Mouse (Mus musculus): ENCODE data around the gene 1600014C10Rik. TPM values are rescaled to one million over a fixed set of nuclear protein-coding genes. Genes with fewer than 3 reads are reported as not detected.
A peak's percentile ranks its signal among the peaks of the same experiment; 100 is the strongest.

1600014C10Rik gene
- total RNA-seq (2012; rRNA removed): 6.5 and 6.6 TPM in 2 replicates

- TF ChIP-seq HCFC1 (IDR thresholded peaks at IDR 0.05; ENCODE audit: borderline replicate concordance, insufficient read depth, low read length): no peak
- no peak for TF ChIP-seq ZNF384 (IDR thresholded peaks at IDR 0.05; ENCODE audit: low read depth, low read length)
- no peak for TF ChIP-seq ZC3H11A (IDR thresholded peaks at IDR 0.05; ENCODE audit: borderline replicate concordance, low read depth, low read length)
- no peak for TF ChIP-seq MAFK (IDR thresholded peaks at IDR 0.05; ENCODE audit: insufficient read depth, low read depth, low read length)
- no peak for TF ChIP-seq CHD2 (IDR thresholded peaks at IDR 0.05; ENCODE audit: low read depth, low read length)
Observed at GRCm38 (mm10) chr7:38182962-38183687, at the start of gene 1600014C10Rik. Gene 1600014C10Rik (plus strand): TSS chr7:38183217.

DNA sequence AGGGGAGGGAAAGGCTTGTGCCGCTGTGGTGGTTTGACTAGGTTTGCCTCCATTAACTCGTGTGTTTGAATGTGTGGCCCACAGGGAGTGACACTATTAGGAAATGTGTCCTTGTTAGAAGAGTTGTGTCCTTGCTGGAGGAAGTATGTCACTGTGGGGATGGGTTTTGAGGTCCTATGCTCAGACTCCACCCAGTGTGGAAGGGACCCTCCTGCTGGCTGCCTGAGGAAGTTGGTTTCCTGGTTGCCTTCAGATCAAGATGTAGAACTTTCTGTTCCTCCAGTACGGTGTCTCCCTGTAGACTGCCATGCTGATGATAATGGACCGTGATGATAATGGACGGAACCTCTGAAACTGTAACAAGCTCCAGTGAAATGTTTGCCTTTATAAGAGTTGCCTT, 48.5 kb upstream of the 1600014C10Rik start:
- no peaks in the 10 kb centered on the region for H3K36me3 ChIP-seq (ENCODE audit: control insufficient read depth, insufficient read depth, low read length, poor library complexity, severe bottlenecking)
- H3K27ac ChIP-seq (ENCODE audit: insufficient read depth, low read depth, low read length, poor library complexity, severe bottlenecking): no peak overlapping the region
- H3K4me3 ChIP-seq (ENCODE audit: insufficient read depth in 1 of 2, low read depth in 1 of 2, low read length in 2 of 2, poor library complexity in 1 of 2, severe bottlenecking in 1 of 2): no peak overlapping the region
- no peaks in the 10 kb centered on the region for H3K9me3 ChIP-seq (ENCODE audit: control insufficient read depth, insufficient read depth, low read depth, low read length)
- peaks cover 0 to 2% of the 10 kb centered on the region in 2 experiments; a peak in 1 of 4 replicates for H3K4me1 ChIP-seq (ENCODE audit: control insufficient read depth in 2 of 2, insufficient read depth in 2 of 2, low read length in 2 of 2, poor library complexity in 1 of 2)
- in situ Hi-C loops (cut with MboI; ENCODE audit: low sequenced_read_pairs in 2 of 2, unreplicated experiment in 2 of 2): no loop called here
- H3K9ac ChIP-seq (ENCODE audit: insufficient read depth, low read depth, low read length, poor library complexity, severe bottlenecking): no peak overlapping the region
- no peak for TF ChIP-seq ZC3H11A (IDR thresholded peaks at IDR 0.05; ENCODE audit: borderline replicate concordance, low read depth, low read length)
- TF ChIP-seq MAFK (IDR thresholded peaks at IDR 0.05; ENCODE audit: insufficient read depth, low read depth, low read length): no peak
- no peak for TF ChIP-seq ZNF384 (IDR thresholded peaks at IDR 0.05; ENCODE audit: low read depth, low read length)
- TF ChIP-seq HCFC1 (IDR thresholded peaks at IDR 0.05; ENCODE audit: borderline replicate concordance, insufficient read depth, low read length): no peak
- TF ChIP-seq CHD2 (IDR thresholded peaks at IDR 0.05; ENCODE audit: low read depth, low read length): no peak
- no peak for DNase-seq (ENCODE audit: low read depth, low spot score)

More at GRCm38 (mm10) chr7:38182962-38183687, at the start of gene 1600014C10Rik:
- in situ Hi-C loops (cut with MboI; ENCODE audit: low sequenced_read_pairs in 2 of 2, unreplicated experiment in 2 of 2): no loop called here
- Histone ChIP-seq H3K4me3 (ENCODE audit: insufficient read depth in 1 of 2, low read depth in 1 of 2, low read length in 2 of 2, poor library complexity in 1 of 2, severe bottlenecking in 1 of 2) (peak within 1 kb of the TSS; percentile 81 to 91), H3K36me3 (ENCODE audit: control insufficient read depth, insufficient read depth, low read length, poor library complexity, severe bottlenecking) (no peaks in the 10 kb centered on the region), H3K27ac (ENCODE audit: insufficient read depth, low read depth, low read length, poor library complexity, severe bottlenecking) (no peak within 1 kb of the TSS), H3K9me3 (ENCODE audit: control insufficient read depth, insufficient read depth, low read depth, low read length) (no peaks in the 10 kb centered on the region), H3K4me1 (ENCODE audit: control insufficient read depth in 2 of 2, insufficient read depth in 2 of 2, low read length in 2 of 2, poor library complexity in 1 of 2) (no peaks in the 10 kb centered on the region; a peak in 1 of 4 replicates), H3K9ac (ENCODE audit: insufficient read depth, low read depth, low read length, poor library complexity, severe bottlenecking) (peak within 1 kb of the TSS; percentile 81)
- DNase-seq (ENCODE audit: low read depth, low spot score): no peak

GRCm38 (mm10) chr7:38140324-38140723, 42.7 kb upstream of the 1600014C10Rik start:
- Histone ChIP-seq H3K9me3 (ENCODE audit: control insufficient read depth, insufficient read depth, low read depth, low read length) (no peaks in the 10 kb centered on the region), H3K4me3 (ENCODE audit: insufficient read depth in 1 of 2, low read depth in 1 of 2, low read length in 2 of 2, poor library complexity in 1 of 2, severe bottlenecking in 1 of 2) (no peak overlapping the region), H3K36me3 (ENCODE audit: control insufficient read depth, insufficient read depth, low read length, poor library complexity, severe bottlenecking) (no peaks in the 10 kb centered on the region), H3K27ac (ENCODE audit: insufficient read depth, low read depth, low read length, poor library complexity, severe bottlenecking) (no peak overlapping the region), H3K4me1 (ENCODE audit: control insufficient read depth in 2 of 2, insufficient read depth in 2 of 2, low read length in 2 of 2, poor library complexity in 1 of 2) (no peaks in the 10 kb centered on the region), H3K9ac (ENCODE audit: insufficient read depth, low read depth, low read length, poor library complexity, severe bottlenecking) (no peak overlapping the region)
- DNase-seq (ENCODE audit: low read depth, low spot score): no peak
- TF ChIP-seq ZNF384 (IDR thresholded peaks at IDR 0.05; ENCODE audit: low read depth, low read length): no peak
- TF ChIP-seq ZC3H11A (IDR thresholded peaks at IDR 0.05; ENCODE audit: borderline replicate concordance, low read depth, low read length): no peak
- TF ChIP-seq MAFK (IDR thresholded peaks at IDR 0.05; ENCODE audit: insufficient read depth, low read depth, low read length): no peak
- no peak for TF ChIP-seq CHD2 (IDR thresholded peaks at IDR 0.05; ENCODE audit: low read depth, low read length)
- TF ChIP-seq HCFC1 (IDR thresholded peaks at IDR 0.05; ENCODE audit: borderline replicate concordance, insufficient read depth, low read length): no peak
- in situ Hi-C loops (cut with MboI; ENCODE audit: low sequenced_read_pairs in 2 of 2, unreplicated experiment in 2 of 2): no loop called here

DNA sequence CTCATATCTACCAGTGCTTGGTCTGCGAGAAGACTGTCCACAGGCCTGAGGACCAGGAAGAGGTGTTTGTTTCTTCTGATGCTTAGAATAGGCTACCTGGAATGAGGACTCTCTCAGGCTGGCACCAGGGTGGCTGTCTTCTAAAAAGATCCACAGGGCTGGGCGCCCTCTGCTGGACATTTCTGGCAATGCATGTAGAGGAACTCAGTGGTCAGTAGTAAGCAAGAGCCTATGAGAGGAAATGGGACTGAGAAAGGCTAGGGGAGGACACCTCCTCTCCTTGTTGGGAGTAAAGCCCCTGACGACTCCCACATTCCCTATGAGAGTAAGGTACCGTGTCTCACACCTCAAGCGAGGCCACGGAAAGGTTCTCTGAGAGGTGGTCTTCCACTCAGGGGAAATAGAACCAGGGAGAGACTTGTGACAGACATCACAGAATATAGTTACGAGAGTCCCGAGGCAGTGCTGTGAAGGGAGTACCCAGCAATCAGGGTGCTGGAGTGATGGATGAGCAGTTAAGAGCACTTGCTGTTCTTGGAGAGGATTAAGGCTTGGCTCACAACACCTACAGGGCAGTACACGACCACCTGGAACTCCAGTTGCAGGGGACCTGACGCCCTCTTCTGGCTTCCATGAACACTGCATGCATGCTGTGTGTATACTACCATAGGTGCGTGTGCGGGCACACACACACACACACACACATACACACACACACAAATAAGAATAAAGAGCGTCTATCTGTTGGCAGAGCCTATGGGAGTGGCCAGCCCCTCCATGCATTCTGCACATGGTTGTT, 41.1 kb upstream of the 1600014C10Rik start:
- Histone ChIP-seq H3K9ac (ENCODE audit: insufficient read depth, low read depth, low read length, poor library complexity, severe bottlenecking) (no peak overlapping the region), H3K27ac (ENCODE audit: insufficient read depth, low read depth, low read length, poor library complexity, severe bottlenecking) (no peak overlapping the region), H3K9me3 (ENCODE audit: control insufficient read depth, insufficient read depth, low read depth, low read length) (no peaks in the 10 kb centered on the region), H3K4me3 (ENCODE audit: insufficient read depth in 1 of 2, low read depth in 1 of 2, low read length in 2 of 2, poor library complexity in 1 of 2, severe bottlenecking in 1 of 2) (no peak overlapping the region), H3K36me3 (ENCODE audit: control insufficient read depth, insufficient read depth, low read length, poor library complexity, severe bottlenecking) (no peaks in the 10 kb centered on the region), H3K4me1 (ENCODE audit: control insufficient read depth in 2 of 2, insufficient read depth in 2 of 2, low read length in 2 of 2, poor library complexity in 1 of 2) (no peaks in the 10 kb centered on the region)
- in situ Hi-C loops (cut with MboI; ENCODE audit: low sequenced_read_pairs in 2 of 2, unreplicated experiment in 2 of 2): no loop called here
- peak; percentile 87 for DNase-seq (ENCODE audit: low read depth, low spot score)
- no peak for TF ChIP-seq HCFC1 (IDR thresholded peaks at IDR 0.05; ENCODE audit: borderline replicate concordance, insufficient read depth, low read length)
- TF ChIP-seq CHD2 (IDR thresholded peaks at IDR 0.05; ENCODE audit: low read depth, low read length): no peak
- TF ChIP-seq MAFK (IDR thresholded peaks at IDR 0.05; ENCODE audit: insufficient read depth, low read depth, low read length): no peak
- peak; percentile 23; the same call in 1 of the 2 replicates for TF ChIP-seq ZC3H11A (IDR thresholded peaks at IDR 0.05; ENCODE audit: borderline replicate concordance, low read depth, low read length)

All from ES-E14 (cell line).